Mouse (Mus musculus) embryonic fibroblast, embryonic 13.5 days (primary cell): ENCODE results near the gene Itgax. TPM values are rescaled to one million over a fixed set of nuclear protein-coding genes. Genes with fewer than 3 reads are reported as not detected.

Experiments
- H3K27ac ChIP-seq: 2 replicates; pipeline ENCODE4 v1.5.1; 2012; ENCODE audit warnings: low read length, control low read depth, inconsistent platforms; ENCODE audit not compliant: insufficient read depth
- H3K4me1 ChIP-seq: 2 replicates; pipeline ENCODE4 v1.6.1; 2011; ENCODE audit warnings: low read length; ENCODE audit not compliant: control insufficient read depth, insufficient read depth
- H3K4me3 ChIP-seq: 2 replicates; pipeline ENCODE4 v1.5.1; 2011; ENCODE audit warnings: mild to moderate bottlenecking, control low read depth, low read length; ENCODE audit not compliant: insufficient read depth
- CTCF ChIP-seq: IDR thresholded peaks from 2 replicates; pipeline ENCODE4 v1.5.1; 2011; ENCODE audit warnings: mild to moderate bottlenecking, control low read depth, low read length, moderate library complexity, borderline replicate concordance; ENCODE audit not compliant: insufficient read depth
- POLR2A ChIP-seq: IDR thresholded peaks from 2 replicates; pipeline ENCODE4 v1.6.1; 2011; ENCODE audit warnings: low read depth, mild to moderate bottlenecking, control low read depth, low read length, moderate library complexity
- polyA plus RNA-seq: library from polyadenylated mRNA; stranded (reverse); fragments of >200 nt; gene quantifications from 2 replicates; pipeline ENCODE4 v1.2.4, GENCODE M21; 2011; ENCODE audit warnings: low read depth; ENCODE audit not compliant: missing spikeins, insufficient read length

The Itgax gene
- polyA plus RNA-seq, 1 experiment, result not detected

GRCm38 (mm10) chr7:128114371-128115105, 14.8 kb upstream of the Itgax start:
- H3K27ac ChIP-seq, result no peak overlapping the region
- no peak overlapping the region for H3K4me3 ChIP-seq
- no peaks in the 10 kb centered on the region for H3K4me1 ChIP-seq
- TF ChIP-seq POLR2A (no peak), CTCF (no peak)

GRCm38 (mm10) chr7:128115211-128115958, 14.0 kb upstream of the Itgax start:
- Histone ChIP-seq H3K4me1 (no peaks in the 10 kb centered on the region), H3K4me3 (no peak overlapping the region), H3K27ac (no peak overlapping the region)
- no peak for TF ChIP-seq POLR2A
- TF ChIP-seq CTCF, result no peak

- no peak for TF ChIP-seq CTCF
- no peak for TF ChIP-seq POLR2A
- no peak overlapping the region for H3K4me3 ChIP-seq
- no peak overlapping the region for H3K27ac ChIP-seq
- no peaks in the 10 kb centered on the region for H3K4me1 ChIP-seq
These were observed 13.0 kb upstream of the Itgax start for GRCm38 (mm10) chr7:128116396-128116795.

GRCm38 (mm10) chr7:128119726-128120490, 9.4 kb upstream of the Itgax start:
- no peak overlapping the region for H3K27ac ChIP-seq
- H3K4me3 ChIP-seq, result no peak overlapping the region
- TF ChIP-seq CTCF, result no peak
- no peak for TF ChIP-seq POLR2A
- no peaks in the 10 kb centered on the region for H3K4me1 ChIP-seq

GRCm38 (mm10) chr7:128132148-128132547, 2.8 kb downstream of the Itgax start:
- Histone ChIP-seq H3K4me3 (no peak overlapping the region), H3K27ac (no peak overlapping the region), H3K4me1 (no peaks in the 10 kb centered on the region)
- TF ChIP-seq CTCF (no peak), POLR2A (no peak)

GRCm38 (mm10) chr7:128133596-128133995, 4.2 kb downstream of the Itgax start:
- Histone ChIP-seq H3K27ac (no peak overlapping the region), H3K4me3 (no peak overlapping the region), H3K4me1 (no peaks in the 10 kb centered on the region)
- TF ChIP-seq CTCF (no peak), POLR2A (no peak)

GRCm38 (mm10) chr7:128136927-128137326, 7.6 kb downstream of the Itgax start:
- no peak for TF ChIP-seq CTCF
- no peak for TF ChIP-seq POLR2A
- H3K27ac ChIP-seq, result no peak overlapping the region
- no peaks in the 10 kb centered on the region for H3K4me1 ChIP-seq
- H3K4me3 ChIP-seq, result no peak overlapping the region

- H3K4me1 ChIP-seq, result no peaks in the 10 kb centered on the region
- no peak for TF ChIP-seq POLR2A
- no peak for TF ChIP-seq CTCF
- H3K27ac ChIP-seq, result no peak overlapping the region
These were observed 10.3 kb downstream of the Itgax start for GRCm38 (mm10) chr7:128139611-128140010.

GRCm38 (mm10) chr7:128150970-128151369, 21.6 kb downstream of the Itgax start:
- Histone ChIP-seq H3K27ac (no peak overlapping the region), H3K4me1 (no peaks in the 10 kb centered on the region), H3K4me3 (no peak overlapping the region)
- TF ChIP-seq CTCF, result no peak
- no peak for TF ChIP-seq POLR2A

More at GRCm38 (mm10) chr7:128139611-128140010, 10.3 kb downstream of the Itgax start:
- no peak overlapping the region for H3K4me3 ChIP-seq

GRCm38 (mm10) chr7:128154076-128154475, 24.7 kb downstream of the Itgax start, which contains the start of gene Itgad:
Gene Itgad (plus strand): TSS chr7:128154376.
- Histone ChIP-seq H3K4me1 (no peaks in the 10 kb centered on the region), H3K27ac (no peak within 1 kb of the TSS), H3K4me3 (no peak within 1 kb of the TSS)
- TF ChIP-seq POLR2A, result no peak
